Mouse (Mus musculus) liver, postnatal 0 days (tissue): ENCODE results near the gene Nkd2.

Experiments used
- CTCF ChIP-seq: sonication (generic); IDR thresholded peaks from 2 replicates; pipeline ENCODE4 v1.5.1; 2016; ENCODE audit warnings: antibody characterized with exemption, low read depth
- EP300 ChIP-seq: IDR thresholded peaks from 2 replicates; pipeline ENCODE4 v1.6.1; 2016; ENCODE audit warnings: antibody characterized with exemption, low read depth, mild to moderate bottlenecking

DNA sequence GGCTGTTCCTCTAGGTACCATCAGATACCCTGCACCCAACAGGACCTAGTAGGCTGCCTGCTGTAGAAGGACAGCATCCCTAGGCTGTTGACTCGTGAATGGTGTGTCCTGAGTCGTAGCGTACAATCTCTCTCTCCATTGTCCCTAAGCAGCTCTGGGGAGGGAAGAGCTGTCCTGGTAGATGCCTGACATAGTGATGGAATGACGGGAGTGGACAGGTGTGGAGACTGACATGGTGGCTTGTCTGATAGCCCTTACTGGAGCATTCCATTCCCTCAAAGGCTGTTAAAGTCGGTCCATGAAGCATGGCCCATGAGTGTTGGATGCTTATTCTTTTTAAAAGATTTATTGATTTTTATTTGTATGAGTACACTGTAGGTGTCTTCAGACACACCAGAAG is 42.5 kb downstream of the Nkd2 start:
- TF ChIP-seq CTCF, result no peak
- TF ChIP-seq EP300, result no peak
